In genomic region chr5:44719872-44720271, GRCm38 (mm10) we compare ENCODE assay signal across 17 mouse cellular contexts.
"Had no signal": no experiment of that assay in that cellular context is flagged by ENCODE, and none has a peak within 500 bp of the region (broad histone marks: within the 10 kb centered on the region; RNA-seq: fewer than 3 reads in every experiment).

No protein-coding gene starts in this region.

- H3K4me3 ChIP-seq: midbrain, embryonic 10.5 days; midbrain, embryonic 12.5 days; myocyte; neural tube, embryonic 13.5 days; neural tube, embryonic 15.5 days had no signal

- H3K9ac ChIP-seq: lung, embryonic 14.5 days; midbrain, embryonic 12.5 days; neural tube, embryonic 13.5 days; neural tube, embryonic 15.5 days had no signal

- H3K27me3 ChIP-seq: midbrain, embryonic 12.5 days; neural tube, embryonic 13.5 days; neural tube, embryonic 15.5 days had no signal

- H3K36me3 ChIP-seq: midbrain, embryonic 10.5 days; midbrain, embryonic 12.5 days; neural tube, embryonic 13.5 days; neural tube, embryonic 15.5 days had no signal

- DNase-seq: lung, adult 18-20 months; lung, embryonic 14.5 days; lung, postnatal 10 days; lung, postnatal 4 days; midbrain, embryonic 14.5 days; retina, postnatal 1 day; right cerebral cortex, postnatal 14 days; right cerebral cortex, postnatal 4 days; spleen, adult 18-20 months; thymus, adult 2 months; thymus, postnatal 25 days; thymus, postnatal 4 days had no signal

- H3K27ac ChIP-seq: midbrain, embryonic 10.5 days; midbrain, embryonic 12.5 days; neural tube, embryonic 13.5 days; neural tube, embryonic 15.5 days had no signal

- H3K4me1 ChIP-seq: midbrain, embryonic 12.5 days had no signal
